Mouse (Mus musculus): ENCODE measurements around the gene Ufd1.
"Not testable (repeated sequence)": the region's sequence is repeated elsewhere in the genome, so short reads cannot be mapped to it uniquely, and the experiment has no call there.

The Ufd1 gene

DNA sequence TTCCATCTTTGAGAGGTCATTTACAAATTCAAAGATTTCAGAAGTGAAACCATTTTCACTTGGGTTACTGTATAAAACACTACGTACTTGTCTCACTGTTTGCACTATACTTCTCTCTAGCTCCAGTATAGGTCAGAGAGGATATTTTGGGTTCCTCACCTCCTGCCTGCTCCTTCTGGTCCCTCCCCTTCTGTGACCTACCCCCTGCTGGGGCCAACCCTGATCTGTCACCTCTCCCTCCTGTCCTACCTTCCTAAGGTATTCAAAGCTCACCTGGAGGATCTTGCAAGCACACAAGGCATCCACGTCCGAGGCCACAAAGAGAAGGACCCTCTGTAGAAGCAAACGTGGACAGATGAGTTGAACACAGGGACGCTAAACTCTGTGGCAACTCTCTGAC lies 547 bp upstream of the Ufd1 start:
- DNase-seq, result no peak

DNA sequence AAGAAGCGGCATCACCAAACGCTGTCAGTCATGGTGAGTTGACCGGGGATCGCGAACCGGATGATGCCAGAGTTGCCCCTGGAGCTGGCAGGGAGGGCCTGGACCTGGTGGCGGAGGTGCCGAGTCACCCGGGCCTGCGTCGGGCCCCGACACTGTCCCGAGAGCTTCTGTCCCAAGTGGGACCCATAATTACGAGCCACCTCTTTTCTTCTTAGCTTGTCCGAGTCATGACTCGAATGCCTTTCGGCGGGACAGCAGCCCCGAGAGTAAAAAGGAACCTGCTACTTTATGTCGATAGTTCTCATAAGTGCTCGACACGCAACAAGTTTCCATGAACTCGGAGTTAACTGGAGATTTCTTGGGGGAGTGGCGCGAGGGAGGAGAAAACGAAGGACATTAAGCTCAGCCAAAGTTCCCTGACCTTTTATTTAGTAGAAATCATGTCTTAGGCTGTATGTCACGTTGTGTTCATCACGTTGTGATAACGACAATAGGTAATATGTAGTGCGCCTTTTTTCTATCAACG lies 869 bp downstream of the Ufd1 start:
- DNase-seq, result no peak

DNA sequence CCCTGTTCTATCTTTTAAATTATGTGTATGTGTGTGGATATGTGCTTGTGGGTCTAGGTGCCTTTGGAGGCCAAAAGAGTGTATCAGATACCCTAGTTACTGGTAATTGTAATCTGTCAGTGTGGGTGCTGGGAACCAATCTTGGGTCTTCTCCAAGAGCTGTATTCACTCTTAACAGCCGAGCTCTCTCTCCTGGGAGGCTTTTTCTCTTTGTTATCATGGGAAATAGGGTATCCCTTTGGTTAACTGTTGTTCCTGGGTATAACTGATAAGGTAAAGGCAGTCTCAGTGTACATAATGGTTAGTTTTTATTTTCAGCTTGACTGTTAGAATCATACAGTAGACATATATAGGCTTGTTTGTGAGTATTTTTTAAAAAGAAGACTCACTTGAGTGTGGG lies 10.8 kb downstream of the Ufd1 start:
- DNase-seq, result no peak

DNA sequence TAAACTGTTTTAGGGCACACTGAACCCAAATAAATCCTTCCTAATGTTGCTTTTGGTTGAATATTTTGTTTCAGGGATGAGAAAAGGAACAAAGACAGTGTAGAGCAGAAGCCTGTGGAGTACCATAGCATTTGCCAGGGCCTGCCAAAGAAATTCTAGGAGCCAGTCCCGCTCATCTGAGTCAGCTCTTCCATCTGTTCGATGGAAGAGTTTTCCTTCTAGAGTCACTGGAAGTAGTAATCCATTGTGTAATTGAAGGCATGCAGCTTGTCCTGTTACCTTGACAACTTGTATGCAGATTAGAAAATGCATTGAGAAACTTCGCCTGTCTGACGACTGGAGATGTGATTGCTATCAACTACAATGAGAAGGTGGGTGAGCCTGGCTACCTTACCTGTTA lies 11.3 kb downstream of the Ufd1 start:
- no peak for DNase-seq

DNA sequence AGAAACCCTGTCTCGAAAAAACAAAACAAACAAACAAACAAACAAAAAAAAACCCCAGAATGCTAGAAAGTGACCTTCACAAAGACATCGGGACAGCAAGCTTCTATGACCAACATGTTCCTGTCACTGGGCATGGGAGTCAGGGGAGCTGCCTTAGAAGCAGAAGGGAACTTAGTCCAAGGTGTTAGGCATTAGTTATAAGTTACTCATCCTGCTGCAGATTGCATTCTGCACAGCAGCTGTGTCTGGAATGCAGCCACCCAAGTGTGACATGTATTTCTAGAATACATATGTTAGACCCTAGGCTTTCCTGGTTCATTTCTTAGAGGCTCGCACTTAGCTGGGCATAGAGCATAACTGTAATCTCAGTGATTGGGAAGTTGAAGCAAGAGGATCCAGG lies 17.1 kb downstream of the Ufd1 start:
- DNase-seq, result no peak

DNA sequence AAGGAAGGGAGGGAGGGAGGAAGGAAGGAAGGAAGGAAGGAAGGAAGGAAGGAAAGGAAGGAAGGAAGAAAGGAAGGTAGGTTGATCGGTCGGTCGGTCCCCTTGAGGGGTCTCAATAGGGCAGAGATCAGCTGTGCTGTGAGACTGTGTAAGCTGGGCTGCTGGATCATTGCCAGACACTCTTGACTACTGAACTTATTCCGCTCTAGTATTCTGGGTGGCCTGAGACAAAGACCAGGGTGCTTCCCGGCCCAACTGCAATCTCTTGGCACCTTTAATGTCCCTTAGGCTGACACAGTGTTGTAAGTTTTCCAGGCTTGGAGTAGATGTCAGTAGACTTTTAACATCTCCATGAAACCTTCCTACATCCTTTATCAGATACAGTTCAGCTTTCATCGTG lies 17.5 kb downstream of the Ufd1 start:
- DNase-seq, result no peak

GRCm38 (mm10) chr16:18833486-18833885 lies 21.9 kb downstream of the Ufd1 start:
- no peak for DNase-seq

DNA sequence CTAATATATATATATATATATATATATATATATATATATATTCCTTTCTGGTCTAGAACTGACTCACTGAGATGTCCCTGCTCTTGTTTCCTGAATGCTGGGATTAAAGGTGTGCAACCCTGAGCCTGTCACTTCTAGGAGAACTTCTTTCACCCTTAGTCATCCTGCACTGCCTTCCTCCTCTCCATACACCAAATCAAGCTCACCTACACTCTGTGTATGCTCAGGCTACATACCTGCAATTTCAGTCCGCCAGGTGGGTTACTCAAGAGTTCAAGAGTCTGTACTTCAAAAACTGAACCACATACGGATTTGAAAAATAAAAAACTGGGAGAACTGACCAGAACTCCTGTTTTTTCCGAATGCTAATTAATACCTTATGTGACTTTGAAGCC lies 24.5 kb downstream of the Ufd1 start:
- no peak for DNase-seq

- DNase-seq, result peak; percentile 96
Measured at GRCm38 (mm10) chr16:18836468-18837208, 25.1 kb downstream of the Ufd1 start, which contains the start of the genes 2510002D24Rik and Gm28539. Gene 2510002D24Rik, plus strand, starts transcription at chr16:18836578. Gene Gm28539, plus strand, starts transcription at chr16:18836584.

DNA sequence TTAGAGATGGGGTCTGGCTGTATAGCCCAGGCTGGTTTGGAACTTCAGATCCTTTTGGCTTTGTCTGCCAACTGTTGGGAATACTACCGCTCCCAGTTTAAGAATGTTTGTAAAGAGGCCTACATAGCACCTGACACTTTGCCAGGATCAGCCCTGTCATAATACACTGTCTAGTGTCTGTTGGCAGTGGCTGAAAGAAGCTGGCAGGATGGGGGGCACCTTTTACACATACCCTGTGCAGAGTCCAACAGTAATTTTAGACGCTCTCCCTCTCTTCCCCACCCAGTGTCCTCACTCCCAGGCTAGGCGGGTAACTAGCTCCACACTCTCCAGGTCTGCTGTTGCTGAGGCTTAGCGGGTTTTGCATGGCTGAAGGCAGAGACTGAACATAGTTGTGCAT lies 26.8 kb downstream of the Ufd1 start:
- DNase-seq, result no peak

DNA sequence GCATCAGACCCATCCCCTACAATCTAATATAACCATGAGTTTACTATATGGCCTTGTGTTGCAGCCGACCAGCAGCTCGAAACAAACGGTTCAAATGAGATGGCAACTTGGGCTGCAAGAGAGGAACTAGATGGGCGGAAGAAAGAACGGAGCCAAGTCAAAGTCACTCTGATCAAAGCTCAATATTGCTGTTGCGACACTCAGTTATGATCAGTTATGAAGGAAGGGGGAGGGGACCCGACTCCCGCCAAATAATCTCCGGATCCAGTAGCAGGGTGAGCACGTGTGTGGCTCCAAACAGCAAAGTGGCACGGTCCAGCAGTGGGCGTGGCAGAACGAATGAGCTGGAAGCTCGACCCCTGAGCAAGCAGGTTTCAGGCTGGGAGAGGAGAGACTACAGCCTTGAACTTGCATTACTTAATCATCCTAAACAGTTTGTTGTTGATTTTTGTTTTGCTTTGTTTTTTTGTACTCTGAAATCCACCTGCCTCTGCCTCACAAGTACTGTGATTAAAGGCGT lies 34.8 kb downstream of the Ufd1 start:
- no peak for DNase-seq

- not testable (repeated sequence) for DNase-seq
Measured at GRCm38 (mm10) chr16:18849521-18850190, 38.1 kb downstream of the Ufd1 start.

DNA sequence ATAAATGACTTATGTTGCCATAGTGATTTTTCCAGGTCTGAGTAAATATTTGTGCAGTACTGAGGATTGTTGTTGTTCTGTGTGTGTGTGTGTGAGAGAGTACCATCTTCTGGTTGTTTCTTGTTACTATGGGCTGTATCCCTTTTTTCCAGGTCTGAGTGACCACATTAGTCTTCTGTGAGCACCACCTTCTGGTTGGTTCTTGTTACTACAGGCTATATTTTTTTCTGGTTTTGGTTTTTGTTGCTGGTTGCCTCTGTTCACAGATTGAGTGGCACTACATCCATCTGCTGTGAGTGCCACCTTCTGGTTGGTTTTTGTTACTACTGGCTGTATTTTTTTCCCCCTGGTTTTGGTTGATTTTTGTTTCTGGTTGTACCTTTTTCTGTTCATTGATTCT lies 47.0 kb downstream of the Ufd1 start:
- peak; percentile 65 for DNase-seq

GRCm38 (mm10) chr16:18860186-18860585 lies 48.6 kb downstream of the Ufd1 start:
- peak; percentile 47 for DNase-seq

GRCm38 (mm10) chr16:18870495-18870894 lies 58.9 kb downstream of the Ufd1 start:
- not testable (repeated sequence) for DNase-seq

DNA sequence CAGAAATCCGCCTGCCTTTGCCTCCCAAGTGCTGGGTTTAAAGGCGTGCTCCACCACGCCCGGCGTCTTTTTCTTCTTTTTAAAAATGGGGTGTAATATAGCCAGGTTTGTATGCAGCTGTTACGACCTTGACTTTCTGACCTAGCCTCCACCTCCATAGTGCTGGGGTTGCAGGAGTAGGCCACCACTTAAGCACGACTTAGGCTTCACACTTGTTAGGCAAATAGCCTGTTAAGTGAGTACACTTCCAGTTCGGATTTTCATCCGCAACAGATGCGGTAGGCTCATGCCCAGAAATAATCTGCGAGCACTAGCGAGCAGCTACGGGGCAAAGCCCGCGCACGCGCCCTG lies 64.5 kb downstream of the Ufd1 start:
- DNase-seq, result no peak

GRCm38 (mm10) chr16:18876442-18877308 lies 65.1 kb downstream of the Ufd1 start, which contains the start of the genes Mrpl40 and Hira:
Gene Mrpl40, minus strand, starts transcription at chr16:18876862.
Gene Hira, plus strand, starts transcription at chr16:18877037.
- DNase-seq, result peak; percentile 96

- DNase-seq, result no peak
Measured at GRCm38 (mm10) chr16:18877386-18878090, 66.0 kb downstream of the Ufd1 start.

DNA sequence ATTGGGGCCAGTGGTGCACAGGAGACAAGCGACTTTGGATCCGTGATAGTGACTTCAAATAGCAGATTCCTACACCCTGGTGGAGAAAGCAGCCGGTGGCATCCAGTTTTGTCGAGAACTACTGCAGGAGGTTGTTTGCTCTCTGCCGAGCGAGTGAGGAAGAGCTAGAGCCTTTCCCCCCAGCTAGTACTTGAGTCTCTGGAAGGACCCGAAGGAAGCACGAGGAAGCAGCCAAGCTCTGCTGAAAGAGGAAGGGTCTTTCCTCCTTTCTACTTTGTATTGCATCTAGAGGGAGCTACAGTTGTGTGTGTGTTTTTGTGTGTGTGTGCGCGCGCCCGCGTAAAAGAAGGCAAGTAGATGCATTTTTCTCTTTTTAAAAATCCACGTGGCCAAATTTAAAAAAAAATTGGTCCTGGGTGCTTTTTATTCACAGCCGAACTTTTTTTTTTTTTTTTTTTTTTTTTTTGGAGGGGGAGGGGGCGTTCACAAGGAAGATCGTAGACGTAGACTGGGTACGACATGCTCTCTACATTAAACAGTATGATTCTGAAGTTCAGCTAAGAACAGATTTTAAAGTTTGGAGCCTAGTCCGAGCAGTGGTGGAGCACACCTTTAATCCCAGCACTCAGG lies 66.6 kb downstream of the Ufd1 start:
- peak; percentile 38 for DNase-seq

DNA sequence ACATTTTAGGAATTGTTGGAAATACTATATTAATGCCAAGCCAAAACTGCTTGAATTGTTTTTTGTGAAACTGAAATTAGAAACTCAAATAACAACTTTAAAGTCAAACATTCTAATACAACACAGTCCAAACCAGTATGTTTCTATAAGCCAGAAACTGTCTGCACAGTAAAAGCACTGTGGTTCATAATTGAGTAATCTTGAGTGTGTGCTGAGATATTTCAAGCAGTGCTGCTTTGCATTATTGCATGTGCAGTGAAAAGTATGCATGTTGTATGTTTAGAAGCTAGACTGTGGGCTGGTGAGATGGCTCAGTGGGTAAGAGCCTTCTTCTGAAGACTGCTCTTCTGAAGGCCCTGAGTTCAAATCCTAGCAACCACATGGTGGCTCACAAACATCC lies 72.5 kb downstream of the Ufd1 start:
- DNase-seq, result no peak
